Comparison of ENCODE assay signal across 21 mouse cellular contexts in the genomic region with DNA sequence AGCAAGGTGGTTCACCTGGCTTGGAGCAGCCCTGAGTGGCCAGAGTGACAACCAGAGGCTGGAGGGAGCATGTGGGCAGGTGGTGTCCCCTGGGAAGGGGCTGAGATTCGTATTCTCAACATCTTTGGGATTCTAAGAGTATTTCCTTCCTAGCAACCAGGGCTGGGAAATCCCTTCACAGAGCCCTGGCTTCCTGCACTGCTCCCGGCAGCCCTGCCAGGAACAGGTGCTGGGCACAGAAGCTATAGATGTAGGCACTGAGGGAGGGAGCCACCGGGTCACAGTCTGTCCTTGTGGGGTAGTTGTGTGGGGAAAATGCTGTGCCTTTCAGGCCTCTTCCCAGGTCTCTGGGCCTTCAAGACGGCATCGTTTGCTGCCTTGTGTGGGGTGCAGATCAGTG. TPM values are rescaled to one million over a fixed set of nuclear protein-coding genes. Genes with fewer than 3 reads are reported as not detected.
A peak's percentile ranks its signal among the peaks of the same experiment; 100 is the strongest.
DNase-seq lines count a peak whose midpoint lies in the region; ATAC-seq and TF ChIP-seq lines count a peak whose summit lies in the region.
"Had no signal": no experiment of that assay in that cellular context is flagged by ENCODE, and none has a peak within 500 bp of the region (broad histone marks: within the 10 kb centered on the region; RNA-seq: fewer than 3 reads in every experiment).

No protein-coding gene starts in this region.

- no peak for TF ChIP-seq POLR2A in cerebellum, adult 2 months (IDR thresholded peaks at IDR 0.05; ENCODE audit: borderline replicate concordance, insufficient read depth, low read length)

- no peak overlapping the region for H3K4me2 ChIP-seq in hindbrain, embryonic 13.5 days
- H3K4me2 ChIP-seq: forebrain, embryonic 13.5 days; heart, embryonic 12.5 days; liver, embryonic 11.5 days; lung, embryonic 15.5 days; stomach, embryonic 15.5 days had no signal

- peak overlapping the region; percentile 35; the same call in 1 of the 2 replicates for H3K9ac ChIP-seq in hindbrain, embryonic 13.5 days
- H3K9ac ChIP-seq: lung, embryonic 15.5 days; stomach, embryonic 15.5 days had no signal

- no peak overlapping the region for H3K4me3 ChIP-seq in cerebellum, adult 2 months (replicated peaks; ENCODE audit: insufficient read depth, low read depth, low read length)
- H3K4me3 ChIP-seq in hindbrain, embryonic 13.5 days: no peak overlapping the region
- H3K4me3 ChIP-seq: forebrain, embryonic 13.5 days; heart, embryonic 12.5 days; lung, embryonic 15.5 days; stomach, embryonic 15.5 days had no signal

- peaks cover 61% of the 10 kb centered on the region for H3K4me1 ChIP-seq in cerebellum, adult 2 months (ENCODE audit: control insufficient read depth, insufficient read depth, low read length)
- H3K4me1 ChIP-seq in hindbrain, embryonic 13.5 days (replicated peaks): peaks cover 95% of the 10 kb centered on the region

- no peaks in the 10 kb centered on the region for H3K27me3 ChIP-seq in cerebellum, adult 2 months (ENCODE audit: control insufficient read depth, insufficient read depth, low read length)
- H3K27me3 ChIP-seq in hindbrain, embryonic 13.5 days: no peaks in the 10 kb centered on the region
- H3K27me3 ChIP-seq: forebrain, embryonic 13.5 days; heart, embryonic 12.5 days; lung, embryonic 15.5 days; stomach, embryonic 15.5 days had no signal

- no peaks in the 10 kb centered on the region for H3K9me3 ChIP-seq in hindbrain, embryonic 13.5 days
- H3K9me3 ChIP-seq: forebrain, embryonic 13.5 days; heart, embryonic 12.5 days; lung, embryonic 15.5 days; stomach, embryonic 15.5 days had no signal

- H3K36me3 ChIP-seq in hindbrain, embryonic 13.5 days: peaks cover 29% of the 10 kb centered on the region
- H3K36me3 ChIP-seq: heart, embryonic 12.5 days; lung, embryonic 15.5 days; stomach, embryonic 15.5 days had no signal

- no peak for TF ChIP-seq CTCF in cerebellum, adult 2 months (IDR thresholded peaks at IDR 0.05; ENCODE audit: borderline replicate concordance, insufficient read depth, low read depth, low read length)

- DNase-seq in layer of hippocampus, postnatal 10 days (ENCODE audit: low spot score in 2 of 2): peak; percentile 21 to 23
- DNase-seq in layer of hippocampus, adult 9-11 months: no peak
- DNase-seq in brain, adult 2 months (ENCODE audit: low read depth, low spot score): peak; percentile 80
- DNase-seq in cerebellum, adult 2 months: peak; percentile 75 to 82
- no peak for DNase-seq in kidney, postnatal 10 days
- DNase-seq in ovary, adult 18-20 months (ENCODE audit: low spot score): no peak
- DNase-seq in spleen, postnatal 10 days (ENCODE audit: low spot score in 2 of 2): no peak
- DNase-seq: adrenal gland, postnatal 36 days; gastrocnemius, postnatal 10 days; heart, postnatal 4 days; kidney, adult 2 months had no signal

- WGBS in cerebellum, adult 2 months: 5% methylated on average over 5 of the region's 5 CpGs
- 60% methylated on average over 5 of the region's 5 CpGs for WGBS in hindbrain, embryonic 13.5 days

- no peak for ATAC-seq in hindbrain, embryonic 13.5 days (ENCODE audit: low FRiP score)
- ATAC-seq: activated CD4-positive, CD25-positive, alpha-beta regulatory T cell, adult 4 months; CD4-positive, CD25-positive, alpha-beta regulatory T cell, adult 4 months; forebrain, embryonic 13.5 days had no signal

- H3K27ac ChIP-seq in cerebellum, adult 2 months (ENCODE audit: insufficient read depth, low read length): peak overlapping the region; percentile 86
- no peak overlapping the region for H3K27ac ChIP-seq in hindbrain, embryonic 13.5 days
- H3K27ac ChIP-seq: forebrain, embryonic 13.5 days; lung, embryonic 15.5 days; stomach, embryonic 15.5 days had no signal

RNA-seq across cellular contexts. Expression of a gene that starts 7.7 kb away (rescaled TPM):
- total RNA-seq in layer of hippocampus, postnatal 10 days (2021): 100 to 1,000 TPM; 155 to 158 TPM
- polyA plus RNA-seq in cerebellum, adult 2 months (2012; rRNA removed): 133 and 151 TPM in 2 replicates
- 78.9 and 87.9 TPM in 2 replicates for polyA plus RNA-seq in hindbrain, embryonic 13.5 days (2015; fragmentation: Nextera tagmentation; extraction: Ambion mirVana)

RNA-seq across cellular contexts. Expression of a gene that starts 14.7 kb away (rescaled TPM):
- 1 to 10 TPM in 1 of 2 experiments, not detected in 1; 1.2 TPM for total RNA-seq in layer of hippocampus, postnatal 10 days (2021)
- 0.48 TPM in 1 of 2 replicates, not detected in the other for polyA plus RNA-seq in cerebellum, adult 2 months (2012; rRNA removed)
- 2.1 and 3.6 TPM in 2 replicates for polyA plus RNA-seq in hindbrain, embryonic 13.5 days (2015; fragmentation: Nextera tagmentation; extraction: Ambion mirVana)
- polyA plus RNA-seq: activated CD4-positive, CD25-positive, alpha-beta regulatory T cell, adult 4 months; CD4-positive, CD25-positive, alpha-beta regulatory T cell, adult 4 months; heart, embryonic 12.5 days had no signal

RNA-seq across cellular contexts. Expression of a gene that starts 23.9 kb away (rescaled TPM):
- total RNA-seq in layer of hippocampus, postnatal 10 days (2021): 1 to 10 TPM; 1.2 to 1.9 TPM
- polyA plus RNA-seq in cerebellum, adult 2 months (2012; rRNA removed): 1.1 and 1.5 TPM in 2 replicates
- 0.52 and 1.0 TPM in 2 replicates for polyA plus RNA-seq in hindbrain, embryonic 13.5 days (2015; fragmentation: Nextera tagmentation; extraction: Ambion mirVana)
- polyA plus RNA-seq: activated CD4-positive, CD25-positive, alpha-beta regulatory T cell, adult 4 months; CD4-positive, CD25-positive, alpha-beta regulatory T cell, adult 4 months; forebrain, embryonic 13.5 days had no signal

RNA-seq across cellular contexts. Expression of a gene that starts 42.6 kb away (rescaled TPM):
- total RNA-seq in layer of hippocampus, postnatal 10 days (2021): not detected
- polyA plus RNA-seq in cerebellum, adult 2 months (2012; rRNA removed): 0.10 TPM in 2 replicates
- polyA plus RNA-seq in hindbrain, embryonic 13.5 days (2015; fragmentation: Nextera tagmentation; extraction: Ambion mirVana): 0.08 and 0.13 TPM in 2 replicates
- total RNA-seq: adrenal gland, postnatal 36 days; gastrocnemius, postnatal 10 days; heart, postnatal 4 days; left cerebral cortex, postnatal 14 days had no signal
- polyA plus RNA-seq: activated CD4-positive, CD25-positive, alpha-beta regulatory T cell, adult 4 months; CD4-positive, CD25-positive, alpha-beta regulatory T cell, adult 4 months; embryonic facial prominence, embryonic 14.5 days; forebrain, embryonic 13.5 days; heart, embryonic 12.5 days; kidney, adult 2 months; liver, embryonic 11.5 days; lung, embryonic 15.5 days had no signal

RNA-seq across cellular contexts. Expression of a gene that starts 52.7 kb away (rescaled TPM):
- 10 to 100 TPM; 37.2 to 37.4 TPM for total RNA-seq in layer of hippocampus, postnatal 10 days (2021)
- 43.2 and 44.5 TPM in 2 replicates for polyA plus RNA-seq in cerebellum, adult 2 months (2012; rRNA removed)
- polyA plus RNA-seq in hindbrain, embryonic 13.5 days (2015; fragmentation: Nextera tagmentation; extraction: Ambion mirVana): 51.9 and 52.6 TPM in 2 replicates

Comparison
In these comparisons a context has a peak if more than half of its experiments do, and no peak if none do; other contexts are left out.
1. DNase-seq: peak in layer of hippocampus, postnatal 10 days (2 of 2), brain, adult 2 months (single experiment) and cerebellum, adult 2 months (2 of 2); none in layer of hippocampus, adult 9-11 months (single experiment), kidney, postnatal 10 days (single experiment), ovary, adult 18-20 months (single experiment) and spleen, postnatal 10 days (0 of 2).